Mouse (Mus musculus) brain, embryonic 14.5 days (tissue): ENCODE data around the gene Mybl2.

Experiments
- CTCF ChIP-seq: fragments of 200-500 bp; IDR thresholded peaks from 2 replicates; pipeline ENCODE4 v1.5.1; 2012; ENCODE audit warnings: inconsistent platforms, mild to moderate bottlenecking, moderate library complexity, borderline replicate concordance; ENCODE audit not compliant: insufficient read depth, insufficient read length; ENCODE audit errors: extremely low read depth
- POLR2A ChIP-seq: fragments of 200-500 bp; IDR thresholded peaks from 2 replicates; pipeline ENCODE4 v1.6.1; 2012; ENCODE audit warnings: mild to moderate bottlenecking, inconsistent platforms, borderline replicate concordance; ENCODE audit not compliant: poor library complexity, insufficient read depth, insufficient read length, severe bottlenecking; ENCODE audit errors: extremely low read depth

- TF ChIP-seq CTCF: no peak
- no peak for TF ChIP-seq POLR2A
These were observed 7.6 kb downstream of the Mybl2 start for GRCm38 (mm10) chr2:163062119-163062508.
